Mouse (Mus musculus): ENCODE measurements around the gene Grk5. TPM values are rescaled to one million over a fixed set of nuclear protein-coding genes. Genes with fewer than 3 reads are reported as not detected.

Gene Grk5
- polyA plus RNA-seq, 1 experiment from 2014 or later = 2.8 TPM

- Histone ChIP-seq H3K27me3 (ENCODE audit: insufficient read depth, poor library complexity, severe bottlenecking) (no peaks in the 10 kb centered on the region), H3K4me3 (no peak overlapping the region), H3K36me3 (peaks cover 4% of the 10 kb centered on the region; the same call in 1 of the 2 replicates), H3K4me1 (replicated peaks) (no peaks in the 10 kb centered on the region), H3K27ac (no peak overlapping the region), H3K9me3 (no peaks in the 10 kb centered on the region)
- 25% methylated on average over 4 of the region's 4 CpGs for WGBS
- no peak for DNase-seq (ENCODE audit: low spot score)
Observed at GRCm38 (mm10) chr19:61097764-61098163, 208.2 kb downstream of the Grk5 start.

DNA sequence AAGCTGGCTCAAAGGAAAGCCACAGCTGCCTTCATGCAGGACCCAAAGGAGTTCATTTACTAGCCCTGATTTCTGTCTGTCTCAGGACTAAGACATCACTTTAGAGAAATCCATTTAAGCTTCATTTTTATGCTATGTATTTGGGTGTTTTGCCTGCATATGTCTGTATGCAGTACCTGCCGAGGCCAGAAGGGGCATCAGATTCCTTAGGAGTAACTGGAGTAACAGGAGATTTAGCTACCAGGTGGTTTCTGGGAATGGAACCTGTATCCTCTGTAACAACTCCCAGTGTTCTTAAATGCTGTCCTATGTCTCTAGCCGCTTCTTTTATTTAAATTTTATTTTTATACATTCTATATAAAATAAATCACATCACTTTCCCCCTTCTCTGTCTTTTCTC lies 220.6 kb downstream of the Grk5 start:
- 52% methylated on average over 2 of the region's 2 CpGs for whole genome bisulfite sequencing
- peaks cover 13% of the 10 kb centered on the region for H3K9me3 ChIP-seq
- no peaks in the 10 kb centered on the region for H3K27me3 ChIP-seq (ENCODE audit: insufficient read depth, poor library complexity, severe bottlenecking)
- no peak for DNase-seq (ENCODE audit: low spot score)
- H3K36me3 ChIP-seq = no peaks in the 10 kb centered on the region
- no peaks in the 10 kb centered on the region for H3K4me1 ChIP-seq (replicated peaks)
- no peak overlapping the region for H3K27ac ChIP-seq
- H3K4me3 ChIP-seq = no peak overlapping the region

GRCm38 (mm10) chr19:61131096-61131495 lies 241.5 kb downstream of the Grk5 start:
- H3K4me3 ChIP-seq = no peak overlapping the region
- WGBS = 87% methylated on average over 10 of the region's 10 CpGs

DNA sequence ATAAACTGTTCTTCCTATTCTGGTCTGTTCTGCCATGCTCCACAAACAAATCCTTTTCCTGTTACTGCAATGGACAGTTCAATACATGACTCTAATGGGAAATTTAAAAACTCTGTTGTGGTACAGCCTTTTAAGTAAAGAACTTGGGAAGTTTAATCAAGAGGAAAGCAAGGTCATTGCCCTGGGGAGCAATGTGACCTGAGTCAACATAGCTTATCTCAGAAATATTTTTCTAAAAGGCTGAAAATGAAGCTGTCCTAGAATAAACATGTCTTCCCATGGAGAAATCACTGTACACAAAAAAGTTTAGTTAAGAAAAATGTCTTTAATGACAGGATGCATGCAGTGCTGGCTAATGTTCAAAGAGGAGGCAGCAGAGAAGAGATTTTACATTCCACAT lies 249.1 kb downstream of the Grk5 start:
- Histone ChIP-seq H3K4me1 (replicated peaks) (peaks cover 17% of the 10 kb centered on the region), H3K4me3 (no peak overlapping the region)
- no peak for DNase-seq (ENCODE audit: low spot score)

More at GRCm38 (mm10) chr19:61131096-61131495, 241.5 kb downstream of the Grk5 start:
- no peak for DNase-seq (ENCODE audit: low spot score)
- Histone ChIP-seq H3K27me3 (ENCODE audit: insufficient read depth, poor library complexity, severe bottlenecking) (no peaks in the 10 kb centered on the region), H3K9me3 (0 out of 2 replicates have a peak, but pooled peaks cover 3% of the 10 kb centered on the region), H3K36me3 (peaks cover 41% of the 10 kb centered on the region), H3K27ac (no peak overlapping the region), H3K4me1 (replicated peaks) (no peaks in the 10 kb centered on the region)

GRCm38 (mm10) chr19:61140342-61141206 lies 251.0 kb downstream of the Grk5 start, which contains the start of gene Zfp950:
Gene Zfp950, minus strand, starts transcription at chr19:61140840.
- H3K27ac ChIP-seq = peak within 1 kb of the TSS; percentile 86
- DNase-seq (ENCODE audit: low spot score) = peak; percentile 80
- peak within 1 kb of the TSS; percentile 84 for H3K4me3 ChIP-seq
- peaks cover 7% of the 10 kb centered on the region; the same call in 1 of the 2 replicates for H3K36me3 ChIP-seq
- H3K4me1 ChIP-seq (replicated peaks) = peaks cover 17% of the 10 kb centered on the region
- no peaks in the 10 kb centered on the region for H3K9me3 ChIP-seq
- under 1% methylated on average over 18 of the region's 18 CpGs for WGBS
- no peaks in the 10 kb centered on the region for H3K27me3 ChIP-seq (ENCODE audit: insufficient read depth, poor library complexity, severe bottlenecking)

More for the DNA sequence above, 249.1 kb downstream of the Grk5 start:
- Histone ChIP-seq H3K36me3 (peaks cover 13% of the 10 kb centered on the region; the same call in 1 of the 2 replicates), H3K27me3 (ENCODE audit: insufficient read depth, poor library complexity, severe bottlenecking) (no peaks in the 10 kb centered on the region), H3K27ac (no peak overlapping the region), H3K9me3 (no peaks in the 10 kb centered on the region)

DNA sequence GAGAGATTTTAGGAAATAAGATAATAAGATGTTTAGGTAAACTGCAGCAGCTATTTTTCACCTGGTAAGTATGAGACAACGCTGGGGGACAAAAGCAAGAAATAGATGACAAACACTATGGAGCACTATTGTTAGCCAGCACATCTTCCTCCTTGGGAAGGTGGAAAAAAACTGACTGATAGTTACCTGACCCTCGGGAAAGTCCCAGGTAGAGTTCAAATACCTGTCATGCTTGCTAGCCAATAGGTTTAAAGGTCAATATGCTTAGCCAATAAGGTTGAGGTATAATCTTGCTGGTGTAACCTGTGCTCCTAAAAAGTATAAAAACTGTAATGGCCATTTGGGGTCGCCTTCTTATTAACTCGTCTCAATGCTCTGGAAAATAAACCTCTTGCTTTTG lies 251.8 kb downstream of the Grk5 start:
- Histone ChIP-seq H3K4me1 (replicated peaks) (peaks cover 17% of the 10 kb centered on the region), H3K4me3 (peak overlapping the region; percentile 84), H3K36me3 (peaks cover 7% of the 10 kb centered on the region; the same call in 1 of the 2 replicates), H3K27me3 (ENCODE audit: insufficient read depth, poor library complexity, severe bottlenecking) (no peaks in the 10 kb centered on the region), H3K27ac (peak overlapping the region; percentile 86), H3K9me3 (no peaks in the 10 kb centered on the region)
- WGBS = 19% methylated on average over 4 of the region's 4 CpGs
- no peak for DNase-seq (ENCODE audit: low spot score)

Other genes with a start within 250 kb of the Grk5 start
- 2.0 and 2.9 TPM in 2 replicates for gene Nanos1, start 133.8 kb upstream of the Grk5 start, polyA plus RNA-seq (2016; fragmentation: Nextera tagmentation; extraction: Ambion mirVana)
- gene Eif3a, start 99.1 kb upstream of the Grk5 start, polyA plus RNA-seq (2016; fragmentation: Nextera tagmentation; extraction: Ambion mirVana) = 84.5 and 146 TPM in 2 replicates
- gene Fam45a, start 78.2 kb upstream of the Grk5 start, polyA plus RNA-seq (2016; fragmentation: Nextera tagmentation; extraction: Ambion mirVana) = 27.9 and 30.8 TPM in 2 replicates
- 13.8 and 16.0 TPM in 2 replicates for gene Sfxn4, start 28.3 kb upstream of the Grk5 start, polyA plus RNA-seq (2016; fragmentation: Nextera tagmentation; extraction: Ambion mirVana)
- gene Prdx3, start 15.2 kb upstream of the Grk5 start, polyA plus RNA-seq (2016; fragmentation: Nextera tagmentation; extraction: Ambion mirVana) = 108 and 111 TPM in 2 replicates